Mouse (Mus musculus) forelimb bud, embryonic 11.5 days (tissue): ENCODE results near the gene Otud1.

ENCODE experiments used
- DNase-seq: peaks from one replicate; pipeline ENCODE4 v3.0.0-alpha.2; 2012; ENCODE audit warnings: low read depth, low spot score

Otud1 gene

GRCm38 (mm10) chr2:19670851-19671688 is 13.5 kb downstream of the Otud1 start:
- no peak for DNase-seq

GRCm38 (mm10) chr2:19682997-19683396 is 25.4 kb downstream of the Otud1 start:
- no peak for DNase-seq

GRCm38 (mm10) chr2:19685489-19686147 is 28.1 kb downstream of the Otud1 start:
- DNase-seq, result no peak

DNA sequence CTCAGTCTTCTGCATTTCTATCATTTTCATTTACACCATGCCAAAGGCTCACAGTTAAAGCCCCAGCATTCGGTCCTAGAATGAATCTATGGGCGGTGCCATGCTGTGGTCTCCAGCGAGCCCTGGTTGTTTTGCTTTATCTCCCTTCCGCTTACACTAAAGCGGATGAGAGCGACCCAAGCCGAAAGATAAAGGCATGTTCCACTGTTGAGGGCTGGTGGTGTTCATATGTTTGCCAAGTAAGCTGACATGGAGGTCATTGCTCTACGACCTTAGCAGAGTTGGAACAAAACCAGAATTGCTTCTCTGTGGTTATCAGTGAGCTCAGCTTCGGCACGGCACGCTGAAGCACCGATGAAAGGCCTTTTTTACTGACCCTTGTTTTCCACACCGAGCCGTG is 32.5 kb downstream of the Otud1 start:
- no peak for DNase-seq

DNA sequence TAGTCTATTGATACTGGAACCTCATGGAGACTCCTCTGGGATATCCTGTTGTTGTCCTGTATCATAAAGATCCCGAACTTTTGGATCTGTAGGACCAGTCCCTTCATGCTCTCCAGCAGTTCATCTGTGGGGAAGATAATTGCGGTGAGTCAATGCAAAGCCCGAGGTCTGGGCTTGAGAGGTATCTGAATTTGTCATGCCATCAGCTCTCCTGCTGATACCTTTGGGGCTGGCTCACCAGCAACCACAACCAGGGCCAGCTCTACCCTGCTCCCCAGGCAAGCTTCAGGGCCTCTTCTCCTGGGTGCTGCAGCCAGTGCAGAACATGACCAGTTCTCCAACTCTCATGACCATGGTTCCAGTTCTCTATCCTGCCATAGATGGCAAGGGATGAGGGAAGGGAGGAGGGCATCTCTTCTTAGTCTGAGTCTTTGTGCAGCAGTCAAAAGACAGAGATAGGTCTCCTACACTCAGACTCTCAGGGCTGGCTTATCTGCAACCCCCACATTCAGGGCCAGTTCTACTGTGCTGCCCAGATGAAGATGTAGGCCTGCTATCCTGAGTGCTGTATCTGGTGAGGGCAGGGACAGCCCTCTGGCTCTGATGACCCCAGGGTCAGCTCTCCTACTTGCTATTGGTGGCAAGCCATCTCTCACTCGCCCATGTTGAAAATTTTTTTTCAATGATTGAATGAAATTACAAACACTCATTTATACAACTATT is 42.2 kb downstream of the Otud1 start:
- no peak for DNase-seq

DNA sequence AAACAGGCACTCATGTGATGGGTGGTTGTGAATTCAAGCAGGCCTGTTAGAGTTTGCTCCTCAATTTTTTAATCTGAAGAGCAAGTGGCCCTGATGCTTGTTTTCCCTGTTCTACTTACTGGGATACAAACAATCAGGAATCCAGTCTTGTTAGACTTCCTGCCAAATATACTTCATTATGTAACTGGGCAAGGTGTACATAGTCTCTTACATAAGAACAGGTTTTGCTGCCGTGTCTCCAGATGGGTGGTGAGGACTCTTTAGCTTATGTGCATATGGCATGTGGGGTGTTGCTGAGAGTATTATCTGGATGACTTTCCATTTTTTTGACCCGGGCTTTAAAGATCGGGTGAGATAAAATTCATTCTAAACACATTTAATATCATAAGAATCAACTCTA is 43.8 kb downstream of the Otud1 start:
- no peak for DNase-seq

- DNase-seq, result no peak
These were observed 45.6 kb downstream of the Otud1 start for GRCm38 (mm10) chr2:19703020-19703613.

DNA sequence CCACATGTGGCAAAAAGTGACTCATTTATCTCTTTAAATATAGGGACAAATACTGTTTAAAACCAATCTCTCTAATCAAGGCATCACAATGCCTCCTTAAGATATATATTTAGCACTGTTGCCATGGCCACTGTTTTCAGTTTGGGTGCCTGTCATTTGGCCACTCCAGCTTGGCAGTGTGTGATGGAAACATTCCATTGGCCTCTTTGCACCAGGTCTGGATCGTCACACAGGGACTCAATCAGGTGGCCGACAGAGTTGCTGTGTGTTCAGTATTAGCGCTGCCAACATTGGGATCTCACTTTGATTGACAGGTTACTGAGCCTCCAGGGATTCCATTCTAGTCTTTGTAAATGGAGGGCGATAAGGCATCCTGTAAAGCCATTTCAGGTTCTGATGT is 46.1 kb downstream of the Otud1 start:
- no peak for DNase-seq

DNA sequence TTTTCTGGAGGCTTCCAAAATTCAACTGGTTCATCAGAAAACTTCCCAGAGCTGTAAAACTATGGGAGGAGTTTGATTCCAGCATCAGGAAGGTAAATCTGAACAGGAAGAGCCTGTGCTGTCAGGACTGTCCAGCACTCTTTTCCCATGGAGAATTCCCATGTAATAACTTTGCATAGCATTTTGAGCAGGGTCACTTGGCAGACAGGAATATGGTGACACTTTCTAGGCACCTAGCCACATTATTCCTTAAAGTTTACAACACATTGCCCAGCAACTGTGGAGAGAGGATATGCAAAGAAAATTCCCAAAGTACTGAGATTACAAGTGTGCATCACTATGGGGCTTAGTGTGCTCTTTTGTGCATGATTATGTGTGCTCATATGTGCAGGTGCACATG is 46.7 kb downstream of the Otud1 start:
- DNase-seq, result no peak

GRCm38 (mm10) chr2:19706886-19707285 is 49.3 kb downstream of the Otud1 start:
- DNase-seq, result no peak
